Mouse (Mus musculus) lung, postnatal 0 days (tissue): ENCODE results near the gene Tex50.

Source experiments
- CTCF ChIP-seq: IDR thresholded peaks from 2 replicates; pipeline ENCODE4 v1.5.1; 2016; ENCODE audit warnings: antibody characterized with exemption, mild to moderate bottlenecking
- EP300 ChIP-seq: IDR thresholded peaks from 2 replicates; pipeline ENCODE4 v1.6.1; 2016; ENCODE audit warnings: antibody characterized with exemption, mild to moderate bottlenecking, control low read depth

DNA sequence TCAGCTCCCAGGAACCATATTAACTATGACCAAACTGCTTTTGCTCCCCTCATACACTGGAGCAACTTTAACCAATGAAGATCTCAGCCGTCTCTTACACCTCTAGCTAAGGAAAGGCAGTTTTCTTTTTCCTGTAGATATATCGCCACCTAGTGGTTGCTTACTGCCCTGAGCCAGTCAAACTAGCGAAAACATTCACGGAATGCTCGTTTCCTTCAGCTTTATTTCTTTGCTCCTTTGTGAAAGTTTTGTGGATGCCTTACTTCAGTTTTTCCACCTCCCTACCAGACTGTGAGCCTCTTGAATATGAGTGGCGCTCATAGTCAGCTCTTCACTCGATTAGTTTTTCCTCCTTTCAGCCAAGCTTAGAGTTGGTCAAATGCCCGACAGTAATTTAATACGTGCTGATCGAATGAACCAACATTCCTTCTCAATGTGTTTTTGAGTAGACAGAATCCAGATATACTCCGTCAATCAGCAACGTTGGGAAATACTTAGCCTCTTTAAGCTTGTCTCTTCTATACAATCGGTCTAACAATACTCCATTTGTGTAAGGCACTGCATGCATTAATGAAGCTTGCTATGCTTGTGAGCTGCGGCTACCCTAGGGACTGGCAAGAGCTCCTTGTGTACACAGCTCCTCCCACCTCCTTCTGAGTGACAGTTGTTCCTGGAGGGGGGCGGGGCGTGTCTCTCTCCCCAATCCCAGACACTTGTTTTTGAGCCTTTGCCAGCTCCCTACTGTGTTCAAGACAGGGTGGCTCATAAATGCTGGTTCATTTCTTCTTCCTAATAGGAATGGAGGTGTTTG lies 36.6 kb upstream of the Tex50 start:
- TF ChIP-seq CTCF: peak; percentile 90
- peak; percentile 39; the same call in 1 of the 2 replicates for TF ChIP-seq EP300
